Comparison of ENCODE assay signal across 19 mouse cellular contexts in genomic region chr11:55946629-55947240, GRCm38 (mm10).
DNase-seq lines count a peak whose midpoint lies in the region; ATAC-seq lines count a peak whose summit lies in the region.
"Had no signal": no experiment of that assay in that cellular context is flagged by ENCODE, and none has a peak within 500 bp of the region (broad histone marks: within the 10 kb centered on the region; RNA-seq: fewer than 3 reads in every experiment).

No protein-coding gene starts in this region.

- H3K27ac ChIP-seq in hindbrain, embryonic 14.5 days = 0 out of 2 replicates have a peak overlapping the region, but pooled peaks have one; percentile 32
- H3K27ac ChIP-seq in hindbrain, embryonic 11.5 days (ENCODE audit: low read depth, low read length) = no peak overlapping the region
- H3K27ac ChIP-seq in forebrain, embryonic 12.5 days = no peak overlapping the region
- H3K27ac ChIP-seq: heart, embryonic 10.5 days had no signal

- peaks cover 6% of the 10 kb centered on the region; the same call in 1 of the 2 replicates for H3K4me1 ChIP-seq in hindbrain, embryonic 14.5 days (replicated peaks; ENCODE audit: control insufficient read depth, insufficient read depth, low read length)
- H3K4me1 ChIP-seq in hindbrain, embryonic 11.5 days (replicated peaks; ENCODE audit: control insufficient read depth, insufficient read depth, low read length) = no peaks in the 10 kb centered on the region
- no peaks in the 10 kb centered on the region for H3K4me1 ChIP-seq in forebrain, embryonic 12.5 days
- H3K4me1 ChIP-seq: megakaryocyte, embryonic 14.5 days had no signal

- DNase-seq in hindbrain, embryonic 14.5 days (ENCODE audit: low spot score) = no peak
- no peak for DNase-seq in hindbrain, embryonic 11.5 days (ENCODE audit: low spot score)
- peak; percentile 93 for DNase-seq in ES-CJ7 (ENCODE audit: low read depth, low spot score)
- peak; percentile 93 for DNase-seq in R1 (ENCODE audit: low read depth, low spot score)
- peak; percentile 18 to 63 for DNase-seq in adrenal gland, postnatal 36 days
- no peak for DNase-seq in spleen, postnatal 14 days (ENCODE audit: low spot score in 2 of 2)
- no peak for DNase-seq in spleen, adult 18-20 months
- DNase-seq: gastrocnemius, postnatal 36 days; heart, postnatal 10 days; kidney, adult 9 months; kidney, postnatal 36 days; liver; liver, postnatal 0 days; lung, postnatal 14 days; right cerebral cortex, adult 18-20 months; thymus, postnatal 14 days had no signal

- no peaks in the 10 kb centered on the region for H3K36me3 ChIP-seq in hindbrain, embryonic 14.5 days (replicated peaks; ENCODE audit: control insufficient read depth, insufficient read depth)
- no peaks in the 10 kb centered on the region for H3K36me3 ChIP-seq in hindbrain, embryonic 11.5 days (ENCODE audit: control insufficient read depth, insufficient read depth, low read length)
- no peaks in the 10 kb centered on the region for H3K36me3 ChIP-seq in forebrain, embryonic 12.5 days (replicated peaks)
- H3K36me3 ChIP-seq: heart, embryonic 10.5 days had no signal

- H3K4me2 ChIP-seq in hindbrain, embryonic 14.5 days (replicated peaks) = no peak overlapping the region
- H3K4me2 ChIP-seq in hindbrain, embryonic 11.5 days (replicated peaks; ENCODE audit: low read depth, low read length) = no peak overlapping the region
- no peak overlapping the region for H3K4me2 ChIP-seq in forebrain, embryonic 12.5 days

- H3K27me3 ChIP-seq in hindbrain, embryonic 14.5 days (ENCODE audit: control insufficient read depth, insufficient read depth, low read length) = no peaks in the 10 kb centered on the region
- no peaks in the 10 kb centered on the region for H3K27me3 ChIP-seq in hindbrain, embryonic 11.5 days (ENCODE audit: control insufficient read depth, insufficient read depth, low read length)
- no peaks in the 10 kb centered on the region for H3K27me3 ChIP-seq in forebrain, embryonic 12.5 days
- H3K27me3 ChIP-seq: megakaryocyte, embryonic 14.5 days had no signal

- WGBS in hindbrain, embryonic 14.5 days = 16% methylated on average over 9 of the region's 9 CpGs
- WGBS in hindbrain, embryonic 11.5 days = 28% methylated on average over 9 of the region's 9 CpGs
- 48% methylated on average over 9 of the region's 9 CpGs for WGBS in forebrain, embryonic 12.5 days

- H3K9ac ChIP-seq in hindbrain, embryonic 14.5 days = no peak overlapping the region
- H3K9ac ChIP-seq in hindbrain, embryonic 11.5 days (ENCODE audit: low read depth, low read length) = no peak overlapping the region
- H3K9ac ChIP-seq in forebrain, embryonic 12.5 days = no peak overlapping the region
- H3K9ac ChIP-seq: liver, postnatal 0 days had no signal

- no peak for ATAC-seq in hindbrain, embryonic 14.5 days (ENCODE audit: low FRiP score)
- ATAC-seq in hindbrain, embryonic 11.5 days (ENCODE audit: low FRiP score) = no peak
- ATAC-seq in forebrain, embryonic 12.5 days (ENCODE audit: low FRiP score) = no peak
- ATAC-seq: liver, postnatal 0 days had no signal

- no peak overlapping the region for H3K4me3 ChIP-seq in hindbrain, embryonic 14.5 days (replicated peaks; ENCODE audit: low read length)
- no peak overlapping the region for H3K4me3 ChIP-seq in hindbrain, embryonic 11.5 days (ENCODE audit: low read depth, low read length)
- no peak overlapping the region for H3K4me3 ChIP-seq in forebrain, embryonic 12.5 days (replicated peaks)
- H3K4me3 ChIP-seq: heart, embryonic 10.5 days; megakaryocyte, embryonic 14.5 days had no signal

- no peaks in the 10 kb centered on the region for H3K9me3 ChIP-seq in hindbrain, embryonic 14.5 days (ENCODE audit: control insufficient read depth, low read length)
- H3K9me3 ChIP-seq in hindbrain, embryonic 11.5 days (ENCODE audit: control insufficient read depth, low read length) = no peaks in the 10 kb centered on the region
- H3K9me3 ChIP-seq in forebrain, embryonic 12.5 days = no peaks in the 10 kb centered on the region
- H3K9me3 ChIP-seq: heart, embryonic 10.5 days had no signal

Comparison
In these comparisons a context has a peak if more than half of its experiments do, and no peak if none do; other contexts are left out.
1. DNase-seq: peak in ES-CJ7 (single experiment), R1 (single experiment) and adrenal gland, postnatal 36 days (2 of 2); none in hindbrain, embryonic 14.5 days (single experiment), hindbrain, embryonic 11.5 days (single experiment), spleen, postnatal 14 days (0 of 2) and spleen, adult 18-20 months (0 of 2).